Mouse (Mus musculus): ENCODE data around the gene Rarres2. TPM values are rescaled to one million over a fixed set of nuclear protein-coding genes. Genes with fewer than 3 reads are reported as not detected.

The Rarres2 gene
- polyA plus RNA-seq, 1 experiment from 2014 or later = 69.7 TPM

- Histone ChIP-seq H3K27ac (ENCODE audit: low read depth) (peak within 1 kb of the TSS; percentile 73), H3K9me3 (ENCODE audit: control insufficient read depth, low read length) (peaks cover 19% of the 10 kb centered on the region), H3K27me3 (replicated peaks; ENCODE audit: control insufficient read depth, insufficient read depth, low read length) (no peaks in the 10 kb centered on the region), H3K4me1 (replicated peaks; ENCODE audit: control insufficient read depth, insufficient read depth, low read length) (peaks cover 9% of the 10 kb centered on the region), H3K4me3 (ENCODE audit: low read depth, low read length) (peak within 1 kb of the TSS; percentile 77), H3K36me3 (ENCODE audit: control insufficient read depth, insufficient read depth, low read length) (peaks cover 37% of the 10 kb centered on the region), H3K4me2 (ENCODE audit: low read length) (peak within 1 kb of the TSS; percentile 95), H3K9ac (ENCODE audit: low read length) (peak within 1 kb of the TSS; percentile 76)
- ATAC-seq (replicated peaks; ENCODE audit: low FRiP score, low TSS enrichment, low read depth) = peak; percentile 100
- DNase-seq (ENCODE audit: low spot score) = peak; percentile 95
- WGBS = 5% methylated on average over 42 of the region's 42 CpGs
Observed at GRCm38 (mm10) chr6:48601271-48602079, 28.9 kb upstream of the Rarres2 start, which contains the start of gene Zfp775. Zfp775 (plus strand) TSS chr6:48602063.

- DNase-seq (ENCODE audit: low spot score) (no peak), ATAC-seq (replicated peaks; ENCODE audit: low FRiP score, low TSS enrichment, low read depth) (no peak)
- no peak overlapping the region for H3K4me2 ChIP-seq (ENCODE audit: low read length)
- peaks cover 45% of the 10 kb centered on the region for H3K36me3 ChIP-seq (ENCODE audit: control insufficient read depth, insufficient read depth, low read length)
- no peak overlapping the region for H3K9ac ChIP-seq (ENCODE audit: low read length)
- peaks cover 9% of the 10 kb centered on the region for H3K4me1 ChIP-seq (replicated peaks; ENCODE audit: control insufficient read depth, insufficient read depth, low read length)
- peaks cover 28% of the 10 kb centered on the region for H3K9me3 ChIP-seq (ENCODE audit: control insufficient read depth, low read length)
- no peak overlapping the region for H3K4me3 ChIP-seq (ENCODE audit: low read depth, low read length)
- H3K27me3 ChIP-seq (replicated peaks; ENCODE audit: control insufficient read depth, insufficient read depth, low read length) = no peaks in the 10 kb centered on the region
- H3K27ac ChIP-seq (ENCODE audit: low read depth) = no peak overlapping the region
- 95% methylated on average over 1 of the region's 1 CpGs for WGBS
Observed at GRCm38 (mm10) chr6:48600594-48600993, 28.0 kb upstream of the Rarres2 start.

DNA sequence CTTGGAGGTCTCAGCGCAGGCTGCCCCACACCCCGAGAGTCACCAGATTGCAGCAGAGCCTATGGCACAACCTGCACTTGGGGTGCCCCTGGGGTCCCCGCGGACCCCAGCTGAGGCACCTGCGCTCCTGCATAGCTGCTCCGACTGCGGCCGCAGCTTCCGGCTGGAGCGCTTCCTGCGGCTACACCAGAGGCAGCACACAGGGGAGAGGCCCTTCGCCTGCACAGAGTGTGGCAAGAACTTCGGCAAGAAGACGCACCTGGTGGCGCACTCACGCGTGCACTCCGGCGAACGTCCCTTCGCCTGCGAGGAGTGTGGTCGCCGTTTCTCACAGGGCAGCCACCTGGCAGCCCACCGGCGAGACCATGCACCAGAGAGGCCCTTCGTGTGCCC, 24.6 kb upstream of the Rarres2 start:
- peaks cover 10% of the 10 kb centered on the region; the same call in 1 of the 2 replicates for H3K4me1 ChIP-seq (replicated peaks; ENCODE audit: control insufficient read depth, insufficient read depth, low read length)
- H3K9ac ChIP-seq (ENCODE audit: low read length) = no peak overlapping the region
- DNase-seq (ENCODE audit: low spot score) = no peak
- H3K27ac ChIP-seq (ENCODE audit: low read depth) = no peak overlapping the region
- peaks cover 48% of the 10 kb centered on the region for H3K36me3 ChIP-seq (ENCODE audit: control insufficient read depth, insufficient read depth, low read length)
- H3K4me3 ChIP-seq (ENCODE audit: low read depth, low read length) = no peak overlapping the region
- WGBS = 96% methylated on average over 27 of the region's 27 CpGs
- no peak overlapping the region for H3K4me2 ChIP-seq (ENCODE audit: low read length)
- H3K9me3 ChIP-seq (ENCODE audit: control insufficient read depth, low read length) = peaks cover 32% of the 10 kb centered on the region
- ATAC-seq (replicated peaks; ENCODE audit: low FRiP score, low TSS enrichment, low read depth) = no peak
- H3K27me3 ChIP-seq (replicated peaks; ENCODE audit: control insufficient read depth, insufficient read depth, low read length) = no peaks in the 10 kb centered on the region

DNA sequence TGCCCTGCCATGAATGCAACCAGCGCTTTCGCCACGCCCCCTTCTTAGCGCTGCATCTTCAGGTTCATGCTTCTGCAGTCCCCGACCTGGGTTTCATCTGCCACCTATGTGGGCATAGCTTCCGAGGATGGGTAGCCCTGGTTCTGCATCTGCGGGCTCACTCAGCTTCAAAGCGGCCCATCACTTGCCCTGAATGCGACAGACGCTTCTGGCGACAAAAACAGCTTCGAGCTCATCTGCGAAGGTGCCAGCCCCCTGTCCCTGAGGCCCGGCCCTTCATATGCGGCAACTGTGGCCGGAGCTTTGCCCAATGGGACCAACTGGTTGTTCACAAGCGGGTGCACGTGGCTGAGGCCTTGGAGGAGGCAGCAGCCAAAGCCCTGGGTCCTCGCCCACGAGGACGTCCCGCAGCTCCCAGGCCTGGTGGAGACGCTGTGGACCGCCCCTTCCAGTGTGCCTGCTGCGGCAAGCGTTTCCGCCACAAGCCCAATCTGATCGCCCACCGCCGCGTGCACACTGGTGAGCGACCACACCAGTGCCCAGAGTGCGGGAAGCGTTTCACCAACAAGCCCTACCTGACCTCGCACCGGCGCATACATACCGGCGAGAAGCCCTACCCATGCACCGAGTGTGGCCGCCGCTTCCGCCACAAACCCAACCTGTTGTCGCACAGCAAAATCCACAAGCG, 24.1 kb upstream of the Rarres2 start:
- Histone ChIP-seq H3K9me3 (ENCODE audit: control insufficient read depth, low read length) (peaks cover 32% of the 10 kb centered on the region), H3K36me3 (ENCODE audit: control insufficient read depth, insufficient read depth, low read length) (peaks cover 48% of the 10 kb centered on the region), H3K4me1 (replicated peaks; ENCODE audit: control insufficient read depth, insufficient read depth, low read length) (peaks cover 10% of the 10 kb centered on the region; the same call in 1 of the 2 replicates), H3K27ac (ENCODE audit: low read depth) (no peak overlapping the region), H3K4me2 (ENCODE audit: low read length) (no peak overlapping the region), H3K4me3 (ENCODE audit: low read depth, low read length) (no peak overlapping the region), H3K27me3 (replicated peaks; ENCODE audit: control insufficient read depth, insufficient read depth, low read length) (no peaks in the 10 kb centered on the region), H3K9ac (ENCODE audit: low read length) (no peak overlapping the region)
- 94% methylated on average over 45 of the region's 45 CpGs for WGBS
- no peak for ATAC-seq (replicated peaks; ENCODE audit: low FRiP score, low TSS enrichment, low read depth)
- no peak for DNase-seq (ENCODE audit: low spot score)

GRCm38 (mm10) chr6:48595278-48595677, 22.7 kb upstream of the Rarres2 start:
- no peak for DNase-seq (ENCODE audit: low spot score)
- Histone ChIP-seq H3K27me3 (replicated peaks; ENCODE audit: control insufficient read depth, insufficient read depth, low read length) (no peaks in the 10 kb centered on the region), H3K4me3 (ENCODE audit: low read depth, low read length) (0 out of 2 replicates have a peak overlapping the region, but pooled peaks have one; percentile 75), H3K36me3 (ENCODE audit: control insufficient read depth, insufficient read depth, low read length) (peaks cover 47% of the 10 kb centered on the region), H3K9me3 (ENCODE audit: control insufficient read depth, low read length) (peaks cover 32% of the 10 kb centered on the region), H3K9ac (ENCODE audit: low read length) (no peak overlapping the region), H3K27ac (ENCODE audit: low read depth) (no peak overlapping the region), H3K4me1 (replicated peaks; ENCODE audit: control insufficient read depth, insufficient read depth, low read length) (peaks cover 11% of the 10 kb centered on the region; the same call in 1 of the 2 replicates), H3K4me2 (ENCODE audit: low read length) (peak overlapping the region; percentile 70)
- 33% methylated on average over 1 of the region's 1 CpGs for WGBS
- ATAC-seq (replicated peaks; ENCODE audit: low FRiP score, low TSS enrichment, low read depth) = no peak

DNA sequence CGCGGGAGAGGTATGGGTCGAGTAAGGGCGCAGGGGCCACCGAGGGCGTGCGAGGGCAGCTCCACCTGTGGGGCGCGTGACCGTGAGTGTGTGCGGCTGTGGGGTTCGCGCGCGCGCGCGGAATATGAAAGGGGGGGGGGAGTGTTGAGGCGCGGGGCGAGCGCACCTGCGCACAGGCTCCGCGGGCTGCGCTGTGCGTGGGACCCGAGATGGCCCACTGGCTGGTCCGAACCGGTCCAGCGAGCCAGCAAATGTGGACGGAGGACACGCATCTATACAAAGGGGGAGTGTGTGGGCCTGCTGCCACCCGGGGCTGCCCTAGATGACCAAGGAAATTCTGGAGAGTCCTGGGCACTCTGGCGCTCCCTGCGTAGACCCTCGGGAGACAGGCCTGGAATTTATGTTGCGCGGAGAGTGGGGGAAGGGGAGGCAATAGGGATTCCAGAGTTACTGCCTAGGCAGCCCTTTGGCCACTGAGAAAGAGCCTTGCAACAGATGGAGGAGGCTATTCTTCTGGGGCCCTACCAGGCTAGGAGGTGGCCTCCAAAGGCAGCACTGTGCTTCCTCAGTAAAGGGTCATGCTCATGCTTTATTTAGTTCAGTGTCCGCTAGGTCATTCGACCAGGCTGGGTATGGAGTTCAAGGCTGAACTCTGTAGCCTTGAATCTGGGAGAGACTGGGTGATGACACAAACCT, 21.6 kb upstream of the Rarres2 start:
- DNase-seq (ENCODE audit: low spot score) = peak; percentile 85
- Histone ChIP-seq H3K27me3 (replicated peaks; ENCODE audit: control insufficient read depth, insufficient read depth, low read length) (no peaks in the 10 kb centered on the region), H3K9ac (ENCODE audit: low read length) (peak overlapping the region; percentile 83), H3K4me3 (ENCODE audit: low read depth, low read length) (peak overlapping the region; percentile 75), H3K4me1 (replicated peaks; ENCODE audit: control insufficient read depth, insufficient read depth, low read length) (peaks cover 11% of the 10 kb centered on the region; the same call in 1 of the 2 replicates), H3K9me3 (ENCODE audit: control insufficient read depth, low read length) (peaks cover 32% of the 10 kb centered on the region), H3K36me3 (ENCODE audit: control insufficient read depth, insufficient read depth, low read length) (peaks cover 38% of the 10 kb centered on the region), H3K27ac (ENCODE audit: low read depth) (peak overlapping the region; percentile 79), H3K4me2 (ENCODE audit: low read length) (peak overlapping the region; percentile 70)
- ATAC-seq (replicated peaks; ENCODE audit: low FRiP score, low TSS enrichment, low read depth) = peak; percentile 47
- WGBS = 2% methylated on average over 29 of the region's 41 CpGs

GRCm38 (mm10) chr6:48593158-48594042, 20.8 kb upstream of the Rarres2 start, which contains the start of the genes Repin1 and Gm44965:
Repin1 (plus strand) TSS chr6:48593883.
Gm44965 (plus strand) TSS chr6:48593941.
- WGBS = 7% methylated on average over 45 of the region's 45 CpGs
- H3K4me2 ChIP-seq (ENCODE audit: low read length) = peak within 1 kb of the TSS; percentile 70
- H3K36me3 ChIP-seq (ENCODE audit: control insufficient read depth, insufficient read depth, low read length) = peaks cover 30% of the 10 kb centered on the region
- peaks cover 32% of the 10 kb centered on the region for H3K9me3 ChIP-seq (ENCODE audit: control insufficient read depth, low read length)
- no peaks in the 10 kb centered on the region for H3K27me3 ChIP-seq (replicated peaks; ENCODE audit: control insufficient read depth, insufficient read depth, low read length)
- peak within 1 kb of the TSS; percentile 83 for H3K9ac ChIP-seq (ENCODE audit: low read length)
- H3K4me3 ChIP-seq (ENCODE audit: low read depth, low read length) = peak within 1 kb of the TSS; percentile 75
- DNase-seq (ENCODE audit: low spot score) (peak; percentile 95), ATAC-seq (replicated peaks; ENCODE audit: low FRiP score, low TSS enrichment, low read depth) (peak; percentile 93)
- H3K4me1 ChIP-seq (replicated peaks; ENCODE audit: control insufficient read depth, insufficient read depth, low read length) = peaks cover 11% of the 10 kb centered on the region; the same call in 1 of the 2 replicates
- peak within 1 kb of the TSS; percentile 79 for H3K27ac ChIP-seq (ENCODE audit: low read depth)
